Mouse (Mus musculus) lung, postnatal 0 days (tissue): Measurements from ENCODE around the gene Cyth1. TPM values are rescaled to one million over a fixed set of nuclear protein-coding genes. Genes with fewer than 3 reads are reported as not detected.

Experiments
- ATAC-seq: fragments of 200-750 bp; cut with Nextera tagmentation; 2 replicates; pipeline ENCODE4 v1.8.0; 2017; ENCODE audit warnings: moderate library complexity
- DNase-seq: peaks from one replicate; pipeline ENCODE4 v3.0.0-alpha.2; 2016; ENCODE audit warnings: low spot score
- H3K27ac ChIP-seq: fragments of 300-500 bp; sonication (generic); 2 replicates; pipeline ENCODE4 v1.5.1; 2014; ENCODE audit warnings: antibody characterized with exemption, mild to moderate bottlenecking, low read length, mixed read lengths
- H3K27me3 ChIP-seq: fragments of 300-500 bp; sonication (generic); replicated peaks from 2 replicates; pipeline ENCODE4 v1.6.1; 2014; ENCODE audit warnings: low read length, mixed read lengths; ENCODE audit not compliant: insufficient read depth
- H3K36me3 ChIP-seq: fragments of 300-500 bp; sonication (generic); 2 replicates; pipeline ENCODE4 v1.6.1; 2014; ENCODE audit warnings: low read length, mixed read lengths; ENCODE audit not compliant: insufficient read depth
- H3K4me1 ChIP-seq: fragments of 300-500 bp; sonication (generic); 2 replicates; pipeline ENCODE4 v1.6.1; 2014; ENCODE audit warnings: antibody characterized with exemption, low read depth, low read length, mixed read lengths; ENCODE audit not compliant: insufficient read depth
- H3K4me2 ChIP-seq: fragments of 300-500 bp; sonication (generic); replicated peaks from 2 replicates; pipeline ENCODE4 v1.6.1; 2014; ENCODE audit warnings: low read depth, mild to moderate bottlenecking, low read length, moderate library complexity, mixed read lengths
- H3K4me3 ChIP-seq: fragments of 300-500 bp; sonication (generic); 2 replicates; pipeline ENCODE4 v1.5.1; 2014; ENCODE audit warnings: low read depth, low read length
- H3K9ac ChIP-seq: fragments of 300-500 bp; sonication (generic); replicated peaks from 2 replicates; pipeline ENCODE4 v1.6.1; 2014; ENCODE audit warnings: low read depth, mild to moderate bottlenecking
- H3K9me3 ChIP-seq: fragments of 300-500 bp; sonication (generic); 2 replicates; pipeline ENCODE4 v1.6.1; 2016; ENCODE audit warnings: low read length, mixed read lengths
- CTCF ChIP-seq: IDR thresholded peaks from 2 replicates; pipeline ENCODE4 v1.5.1; 2016; ENCODE audit warnings: antibody characterized with exemption, mild to moderate bottlenecking
- EP300 ChIP-seq: IDR thresholded peaks from 2 replicates; pipeline ENCODE4 v1.6.1; 2016; ENCODE audit warnings: antibody characterized with exemption, mild to moderate bottlenecking, control low read depth
- WGBS: fragments of 180-500 bp; shearing (Covaris S2); extraction: QIAGEN DNeasy Blood & Tissue Kit; methylation state at CpG from one replicate; pipeline ENCODE4 v1.1.7; 2014; 5-methylcytosine and 5-hydroxymethylcytosine counted together
- polyA plus RNA-seq: library from polyadenylated mRNA; unstranded; fragments of >200 nt; fragmentation: Nextera tagmentation; extraction: Ambion mirVana; gene quantifications from 2 replicates; pipeline ENCODE4 v1.2.1, GENCODE M21; 2015

Gene Cyth1
- polyA plus RNA-seq, 1 experiment from 2014 or later, result 19.5 TPM

DNA sequence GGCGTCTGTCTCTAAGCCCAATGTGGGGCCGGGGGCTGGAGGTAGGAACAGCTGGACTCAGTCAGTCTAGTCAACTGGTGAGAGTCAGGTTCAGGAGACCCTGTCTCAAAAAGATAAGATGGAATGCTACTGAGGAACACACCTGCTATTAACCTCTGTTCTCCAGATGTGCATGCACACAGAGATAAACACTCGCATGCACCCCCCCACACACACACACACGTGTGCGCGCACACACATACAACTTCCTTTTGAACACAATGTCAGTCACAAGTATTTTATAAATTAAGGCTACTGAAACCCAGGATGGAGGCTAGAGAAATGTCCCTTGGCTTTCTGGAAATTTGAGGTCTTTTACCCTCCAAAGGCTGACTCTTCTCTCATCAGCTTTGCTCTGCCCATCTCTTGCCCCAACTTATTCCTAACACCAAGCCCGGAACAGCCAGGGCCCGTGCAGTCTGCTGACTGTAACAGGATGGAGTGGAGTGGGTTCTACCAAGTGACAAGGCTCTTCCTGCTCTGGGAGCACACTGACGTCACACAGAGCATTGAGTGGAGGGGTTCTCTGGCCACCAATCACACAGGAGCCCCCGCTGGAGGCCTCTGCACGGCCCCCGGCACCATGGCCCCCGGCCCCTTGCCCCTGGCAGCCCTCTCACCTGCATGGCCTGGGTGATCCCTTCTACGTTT lies 134.7 kb downstream of the Cyth1 start:
- WGBS, result 64% methylated on average over 14 of the region's 14 CpGs
- H3K27ac ChIP-seq, result no peak overlapping the region

DNA sequence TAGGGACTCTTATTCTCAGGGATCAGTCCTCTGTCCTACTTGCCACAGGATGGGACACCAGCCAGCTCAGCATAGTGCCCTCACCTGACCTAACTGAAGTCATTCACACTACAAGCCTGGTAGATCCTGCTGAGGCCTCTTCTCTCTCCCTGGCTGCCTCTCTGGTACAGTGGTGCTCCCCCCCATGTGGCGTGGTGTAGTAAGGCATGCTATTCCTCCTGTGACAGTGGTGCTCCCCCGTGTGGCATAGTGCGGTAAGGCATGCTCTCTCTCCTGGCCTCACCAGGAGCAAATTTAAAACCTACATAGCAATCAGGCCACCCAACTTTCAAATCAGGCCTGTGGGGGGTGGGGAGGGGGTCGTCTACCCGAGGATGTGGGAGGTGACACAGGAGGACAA lies 144.4 kb downstream of the Cyth1 start:
- no peak overlapping the region for H3K9ac ChIP-seq
- H3K4me3 ChIP-seq, result no peak overlapping the region
- no peak overlapping the region for H3K27ac ChIP-seq
- peak; percentile 93 for DNase-seq
- no peaks in the 10 kb centered on the region for H3K27me3 ChIP-seq
- ATAC-seq, result peak; percentile 84
- peak; percentile 100 for TF ChIP-seq CTCF
- TF ChIP-seq EP300, result no peak
- WGBS, result 9% methylated on average over 5 of the region's 5 CpGs
- H3K9me3 ChIP-seq, result no peaks in the 10 kb centered on the region
- H3K36me3 ChIP-seq, result no peaks in the 10 kb centered on the region
- no peaks in the 10 kb centered on the region for H3K4me1 ChIP-seq
- H3K4me2 ChIP-seq, result no peak overlapping the region

More for the DNA sequence above, 134.7 kb downstream of the Cyth1 start:
- no peaks in the 10 kb centered on the region for H3K9me3 ChIP-seq
- H3K4me1 ChIP-seq, result no peaks in the 10 kb centered on the region
- no peak overlapping the region for H3K9ac ChIP-seq
- H3K27me3 ChIP-seq, result no peaks in the 10 kb centered on the region
- H3K36me3 ChIP-seq, result no peaks in the 10 kb centered on the region
- DNase-seq (no peak), ATAC-seq (no peak)
- TF ChIP-seq CTCF (no peak), EP300 (no peak)
- H3K4me2 ChIP-seq, result no peak overlapping the region
- no peak overlapping the region for H3K4me3 ChIP-seq

DNA sequence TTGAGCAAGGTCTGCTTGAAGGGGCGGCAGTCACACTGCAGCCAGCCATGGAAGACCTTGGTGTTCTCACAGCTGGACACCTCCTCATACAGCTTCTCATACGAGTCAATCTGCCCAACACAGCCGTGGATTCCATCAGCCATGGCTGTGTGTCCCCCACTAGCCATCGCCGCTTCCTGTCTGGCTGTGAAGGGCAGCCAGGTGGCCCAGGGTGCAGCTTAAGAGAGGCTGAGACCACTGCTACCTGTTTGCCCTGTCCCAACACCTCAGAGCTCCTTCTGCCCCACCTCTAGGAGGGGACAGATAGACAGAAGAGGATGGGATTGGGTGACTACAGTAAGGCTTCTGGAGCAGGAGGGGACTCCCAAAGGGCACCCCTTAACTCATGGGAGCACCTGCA lies 145.0 kb downstream of the Cyth1 start:
- no peak for TF ChIP-seq CTCF
- Histone ChIP-seq H3K27ac (no peak overlapping the region), H3K27me3 (no peaks in the 10 kb centered on the region), H3K4me2 (no peak overlapping the region), H3K9me3 (no peaks in the 10 kb centered on the region), H3K4me1 (no peaks in the 10 kb centered on the region), H3K4me3 (no peak overlapping the region), H3K9ac (no peak overlapping the region), H3K36me3 (no peaks in the 10 kb centered on the region)
- ATAC-seq (no peak), DNase-seq (no peak)
- WGBS, result 85% methylated on average over 5 of the region's 5 CpGs

DNA sequence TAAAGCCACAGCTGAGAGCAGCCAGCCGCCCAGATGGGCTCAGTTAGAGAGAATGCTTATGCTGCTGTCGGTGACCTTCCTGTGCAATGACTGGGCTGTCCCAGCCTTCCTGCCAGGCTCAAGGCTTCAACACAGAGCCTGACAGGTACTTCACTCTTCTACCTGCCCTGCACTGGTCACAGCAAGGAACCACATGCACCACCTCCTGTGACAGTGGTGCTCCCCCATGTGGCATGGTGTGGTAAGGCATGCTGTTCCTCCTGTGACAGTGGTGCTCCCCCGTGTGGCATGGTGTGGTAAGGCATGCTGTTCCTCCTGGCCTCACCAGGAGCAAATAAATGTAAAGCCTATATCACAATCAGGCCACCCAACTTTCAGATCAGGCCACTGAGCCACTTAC lies 145.6 kb downstream of the Cyth1 start:
- ATAC-seq, result peak; percentile 66
- Histone ChIP-seq H3K4me3 (no peak overlapping the region), H3K9me3 (no peaks in the 10 kb centered on the region)

DNA sequence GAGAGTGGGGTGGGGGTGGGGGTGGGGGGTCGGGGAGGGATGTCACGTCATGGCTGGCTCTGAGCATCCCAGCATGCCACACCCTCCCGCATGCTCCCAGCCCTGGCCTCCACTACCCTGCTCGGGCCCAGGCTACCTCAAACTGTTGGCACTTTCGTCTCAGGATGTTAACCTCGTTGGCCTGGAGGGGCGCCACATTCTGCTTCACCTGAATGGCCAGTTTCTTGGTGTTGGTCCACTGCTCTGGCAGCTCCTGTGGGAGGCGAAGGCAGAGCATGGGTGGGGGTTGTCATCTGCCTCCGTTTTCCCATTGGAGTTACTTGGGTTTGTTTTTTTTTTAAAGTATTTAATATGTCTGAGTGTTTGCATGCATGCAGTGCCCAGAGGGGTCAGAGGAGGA lies 147.3 kb downstream of the Cyth1 start:
- Histone ChIP-seq H3K9ac (no peak overlapping the region), H3K9me3 (no peaks in the 10 kb centered on the region), H3K4me1 (no peaks in the 10 kb centered on the region), H3K36me3 (no peaks in the 10 kb centered on the region), H3K27ac (no peak overlapping the region), H3K4me3 (no peak overlapping the region), H3K27me3 (no peaks in the 10 kb centered on the region), H3K4me2 (no peak overlapping the region)
- 27% methylated on average over 9 of the region's 9 CpGs for WGBS
- DNase-seq, result no peak
- ATAC-seq, result no peak
- TF ChIP-seq CTCF (peak; percentile 7; the same call in 1 of the 2 replicates), EP300 (no peak)

More for the DNA sequence above, 145.6 kb downstream of the Cyth1 start:
- 37% methylated on average over 3 of the region's 3 CpGs for WGBS
- TF ChIP-seq CTCF, result peak; percentile 100
- TF ChIP-seq EP300, result no peak
- no peaks in the 10 kb centered on the region for H3K27me3 ChIP-seq
- H3K36me3 ChIP-seq, result no peaks in the 10 kb centered on the region
- H3K4me2 ChIP-seq, result no peak overlapping the region
- peak; percentile 90 for DNase-seq
- H3K4me1 ChIP-seq, result no peaks in the 10 kb centered on the region
- H3K27ac ChIP-seq, result no peak overlapping the region
- H3K9ac ChIP-seq, result no peak overlapping the region

DNA sequence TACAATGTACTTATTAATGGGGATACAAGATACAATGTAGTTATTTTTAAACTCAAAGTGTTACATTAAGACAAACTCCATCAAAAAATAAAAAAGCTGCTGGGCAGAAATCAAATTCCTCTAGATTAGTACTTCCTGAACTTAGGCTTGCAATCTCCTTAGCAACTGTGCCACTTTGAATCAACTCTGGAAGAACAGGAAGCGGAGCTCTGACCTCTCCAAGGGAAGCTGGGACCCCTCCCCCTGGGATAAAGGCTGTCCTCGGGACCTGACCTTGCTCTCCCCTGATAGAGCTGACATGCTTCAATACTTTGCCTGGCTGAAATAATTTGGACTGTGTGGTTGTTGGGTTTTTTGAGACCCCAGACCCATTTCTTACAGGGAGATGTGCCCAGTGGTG lies 151.7 kb downstream of the Cyth1 start:
- no peak for ATAC-seq
- H3K9ac ChIP-seq, result no peak overlapping the region
- no peak for DNase-seq
- H3K27me3 ChIP-seq, result no peaks in the 10 kb centered on the region
- 39% methylated on average over 2 of the region's 2 CpGs for WGBS
- no peaks in the 10 kb centered on the region for H3K36me3 ChIP-seq
- H3K9me3 ChIP-seq, result no peaks in the 10 kb centered on the region
- TF ChIP-seq CTCF, result no peak
- no peak for TF ChIP-seq EP300
- H3K4me2 ChIP-seq, result no peak overlapping the region
- H3K4me1 ChIP-seq, result no peaks in the 10 kb centered on the region
- H3K27ac ChIP-seq, result no peak overlapping the region
- no peak overlapping the region for H3K4me3 ChIP-seq

DNA sequence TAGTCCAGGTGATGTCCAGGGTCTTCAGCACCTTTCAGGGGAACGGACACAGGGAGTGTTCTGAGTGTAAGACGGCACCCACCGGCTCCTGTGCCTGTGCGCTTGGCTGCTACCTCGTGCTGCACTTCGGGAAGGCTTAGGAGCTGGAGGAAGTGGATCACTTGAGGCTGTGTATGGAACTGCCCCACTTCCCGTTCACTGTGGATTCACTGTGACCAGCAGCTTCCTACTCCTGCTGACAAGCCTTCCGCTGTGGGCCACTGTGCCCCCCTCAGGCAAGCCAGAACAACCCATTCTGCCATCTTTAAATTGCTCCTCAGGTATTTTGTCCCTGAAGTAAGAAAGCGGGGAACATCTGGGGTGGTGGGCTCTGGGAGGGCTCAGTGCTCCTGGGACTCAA lies 153.4 kb downstream of the Cyth1 start:
- Histone ChIP-seq H3K9me3 (no peaks in the 10 kb centered on the region), H3K27me3 (no peaks in the 10 kb centered on the region), H3K4me1 (no peaks in the 10 kb centered on the region), H3K4me2 (no peak overlapping the region), H3K9ac (no peak overlapping the region), H3K36me3 (no peaks in the 10 kb centered on the region), H3K27ac (no peak overlapping the region), H3K4me3 (no peak overlapping the region)
- 78% methylated on average over 9 of the region's 9 CpGs for WGBS
- ATAC-seq (no peak), DNase-seq (no peak)
- TF ChIP-seq EP300 (no peak), CTCF (no peak)
